Mouse (Mus musculus): ENCODE measurements around the gene Ncoa4.
"Not testable (repeated sequence)": the region's sequence is repeated elsewhere in the genome, so short reads cannot be mapped to it uniquely, and the experiment has no call there.

Ncoa4 gene

DNA sequence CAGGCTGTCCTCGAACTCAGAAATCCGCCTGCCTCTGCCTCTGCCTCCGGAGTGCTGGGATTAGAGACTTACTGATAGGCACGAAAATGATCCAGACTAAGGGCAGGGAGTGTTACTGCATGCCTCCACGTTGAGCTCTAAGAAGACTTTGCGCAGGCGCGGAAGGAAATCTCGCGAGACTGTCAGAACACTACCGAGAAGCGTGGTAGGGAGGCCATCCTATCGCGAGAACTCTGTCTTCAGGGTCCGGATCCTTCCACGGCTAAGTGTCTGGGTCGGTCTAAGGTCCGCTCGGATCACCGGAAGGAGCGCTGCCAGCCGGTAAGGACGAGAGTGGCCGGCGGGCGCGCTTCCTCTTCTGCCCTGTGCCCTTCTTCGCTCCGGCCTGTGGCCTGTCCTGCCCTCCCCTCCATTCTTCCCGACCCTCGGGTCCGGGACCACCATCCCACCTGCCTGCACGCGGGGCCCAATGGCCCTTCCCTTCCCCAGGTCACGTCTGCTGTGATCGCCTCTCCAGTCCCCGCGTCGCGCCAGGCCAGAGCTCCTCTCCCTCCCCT is at the start of gene Ncoa4:
TSS of gene Ncoa4 (plus strand) at position 176 of the 557 bp plus-strand sequence.
- DNase-seq (ENCODE audit: low spot score), result peak; percentile 98

DNA sequence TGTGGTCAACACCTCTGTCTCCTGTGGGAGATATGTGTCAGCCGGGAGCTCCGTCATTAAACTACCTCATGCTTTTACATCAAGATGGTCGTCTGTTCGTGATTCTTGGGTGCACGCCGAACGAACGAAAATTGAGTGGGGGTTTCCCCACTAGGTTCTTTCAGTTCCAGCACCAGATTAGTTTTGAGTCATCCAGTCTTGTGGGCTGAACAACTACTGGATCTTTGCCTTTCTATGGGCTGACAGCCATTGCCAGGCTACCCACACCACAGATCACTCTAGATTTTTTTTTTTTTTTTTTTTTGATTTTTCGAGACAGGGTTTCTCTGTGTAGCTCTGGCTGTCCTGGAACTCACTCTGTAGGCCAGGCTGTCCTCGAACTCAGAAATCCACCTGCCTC is 47.5 kb upstream of the Ncoa4 start:
- not testable (repeated sequence) for DNase-seq (ENCODE audit: low spot score)

DNA sequence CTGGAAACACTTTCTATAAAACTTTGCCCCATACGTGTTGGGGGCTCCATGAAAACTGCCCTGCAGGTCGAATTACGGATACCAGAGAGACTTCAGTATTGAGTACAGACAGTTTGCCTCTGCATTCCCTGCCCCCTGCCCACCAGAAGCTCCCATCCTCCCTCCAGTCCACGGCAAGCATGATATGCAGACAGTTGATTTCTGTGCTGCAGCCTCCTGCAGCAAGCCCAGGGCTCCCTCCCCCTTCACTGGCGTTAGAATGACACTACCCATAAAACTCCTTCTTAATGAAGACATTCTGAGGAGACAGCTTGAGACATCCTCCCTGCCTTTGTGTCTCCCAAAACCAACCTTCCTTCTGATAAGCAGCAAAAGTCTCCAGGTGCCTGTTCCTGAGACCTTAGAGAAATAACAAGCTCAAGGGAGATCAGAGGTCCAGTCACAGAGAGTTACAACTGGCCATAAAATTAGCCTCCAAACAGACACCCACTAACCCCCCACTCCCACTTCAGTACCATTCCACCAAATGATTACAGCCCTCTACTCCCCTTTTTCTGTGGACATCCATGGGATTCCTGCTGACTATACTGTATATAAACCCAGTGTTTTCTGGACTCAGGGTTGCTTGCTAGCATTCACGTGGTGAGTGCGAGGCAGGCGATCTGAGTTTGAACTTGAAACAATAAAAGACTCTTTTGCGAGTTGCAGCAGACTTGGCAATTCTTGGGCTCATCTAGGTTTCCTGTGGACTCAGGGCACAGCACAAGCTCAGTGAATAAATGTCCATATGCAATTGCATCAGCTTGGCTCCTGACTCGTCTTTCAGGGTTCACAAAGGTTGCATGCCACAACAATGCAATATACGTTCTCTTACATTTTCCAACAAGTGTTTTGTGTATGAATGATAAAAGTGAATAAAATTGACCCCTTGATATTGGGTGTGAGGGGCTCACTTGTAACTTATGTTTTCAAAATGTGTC is 38.4 kb upstream of the Ncoa4 start:
- no peak for DNase-seq (ENCODE audit: low spot score)

DNA sequence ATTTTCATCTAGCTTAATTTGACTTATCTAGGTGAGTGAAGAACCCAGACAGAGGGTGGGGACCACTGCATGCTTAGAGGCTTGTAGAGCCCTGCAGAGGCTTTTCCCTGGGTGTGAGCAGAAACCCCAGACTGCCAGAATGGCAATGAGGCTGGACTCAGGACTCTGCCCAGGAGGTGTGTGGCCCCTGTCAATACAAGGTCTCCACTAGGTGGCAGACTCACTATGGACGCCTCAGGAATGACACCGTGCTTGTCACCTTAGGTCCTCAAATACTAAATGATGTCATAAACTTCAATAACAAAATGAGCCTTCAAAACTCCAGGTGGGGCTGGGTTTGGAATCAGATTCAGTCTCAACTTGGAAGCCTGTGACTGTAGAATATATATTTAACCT is 37.7 kb upstream of the Ncoa4 start:
- no peak for DNase-seq (ENCODE audit: low spot score)

DNA sequence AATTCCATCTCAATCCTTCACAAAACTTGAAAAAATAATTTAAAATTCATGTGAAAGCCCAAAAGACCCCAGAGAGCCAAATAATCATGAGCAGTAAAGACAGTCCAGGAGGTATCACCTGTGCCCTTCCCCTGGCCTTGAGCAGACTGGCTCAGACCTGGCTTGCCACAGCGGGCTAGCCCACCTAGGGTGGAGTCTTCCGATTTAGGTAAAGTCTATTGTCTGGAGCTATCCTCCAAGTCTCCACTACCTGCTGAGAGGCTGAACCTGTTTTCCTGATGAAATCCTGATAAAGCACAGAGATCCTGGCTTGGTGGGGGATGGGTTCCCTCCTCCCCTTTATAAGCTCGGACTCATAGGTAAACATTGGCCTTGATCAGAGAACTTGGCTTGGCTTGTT is 35.4 kb upstream of the Ncoa4 start:
- no peak for DNase-seq (ENCODE audit: low spot score)

DNA sequence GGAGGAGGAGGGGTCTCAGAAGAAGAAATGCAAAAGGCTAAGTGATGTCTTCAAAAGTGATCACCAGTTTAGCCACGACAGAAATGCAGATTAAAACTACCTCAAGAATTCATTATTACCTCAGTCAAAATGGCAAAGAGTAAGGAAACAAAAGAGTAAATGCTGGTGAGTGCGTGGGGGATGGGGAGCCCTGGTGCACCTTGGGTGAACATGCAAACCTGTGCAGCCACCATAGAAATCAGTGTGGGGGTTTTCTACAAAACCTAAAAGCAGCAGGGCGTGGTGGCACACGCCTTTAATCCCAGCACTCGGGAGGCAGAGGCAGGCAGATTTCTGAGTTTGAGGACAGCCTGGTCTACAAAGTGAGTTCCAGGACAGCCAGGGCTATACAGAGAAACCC is 34.4 kb upstream of the Ncoa4 start:
- not testable (repeated sequence) for DNase-seq (ENCODE audit: low spot score)

DNA sequence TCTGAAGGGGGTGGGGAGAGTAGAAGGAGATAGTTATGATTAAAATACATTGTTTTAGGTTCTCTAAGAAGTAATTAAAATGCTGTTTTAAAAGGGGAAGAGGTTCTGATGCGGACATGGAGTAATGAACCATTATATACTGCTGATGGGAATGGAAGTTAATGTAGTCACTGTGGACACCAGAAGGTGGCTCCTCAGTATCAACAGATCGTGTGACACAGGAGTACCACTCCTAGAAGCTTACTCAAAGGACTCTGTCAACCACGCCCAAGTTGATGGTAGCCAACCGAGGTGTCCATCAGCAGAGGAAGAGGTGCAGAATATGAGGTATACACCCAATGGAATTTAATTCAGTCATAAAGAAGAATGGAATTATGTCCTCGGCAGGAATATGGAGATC is 31.3 kb upstream of the Ncoa4 start:
- no peak for DNase-seq (ENCODE audit: low spot score)

DNA sequence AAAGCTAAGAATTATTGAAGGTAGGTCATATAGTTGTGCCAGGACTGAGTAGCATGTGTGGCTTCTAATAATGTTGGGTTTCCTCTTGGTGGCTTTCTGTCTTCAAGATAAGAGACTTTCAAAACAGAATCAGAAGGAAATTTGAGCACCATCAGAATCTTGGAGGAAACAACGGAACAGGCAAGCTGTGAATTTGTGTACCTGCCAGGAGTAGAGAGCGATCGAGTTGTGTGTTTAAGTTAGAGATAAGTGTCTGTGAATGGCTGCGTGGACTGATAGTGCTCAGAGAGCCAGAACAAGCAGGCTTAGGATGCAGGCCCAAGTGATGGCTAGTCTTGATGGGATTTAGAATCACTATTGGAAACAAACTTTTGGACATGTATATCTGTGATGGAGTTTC is 27.8 kb upstream of the Ncoa4 start:
- no peak for DNase-seq (ENCODE audit: low spot score)

DNA sequence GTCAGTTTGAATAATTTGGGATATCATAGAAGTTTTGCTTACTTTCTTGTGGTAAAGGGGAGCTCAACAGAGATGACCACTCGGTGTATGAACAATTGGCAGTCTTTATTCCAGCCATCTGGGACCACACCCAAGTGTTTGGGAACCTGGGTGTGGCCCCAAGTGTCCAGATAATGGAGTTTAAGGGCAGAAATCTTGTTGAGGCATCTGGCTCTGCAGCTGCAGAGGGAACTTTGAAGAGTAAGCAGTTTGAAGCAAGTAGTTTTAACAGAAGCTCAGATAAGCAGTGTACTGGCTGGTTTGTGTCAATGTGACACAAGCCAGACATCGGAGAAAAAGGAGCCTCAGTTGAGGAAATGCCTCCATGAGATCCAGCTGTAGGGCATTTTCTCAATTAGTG is 25.4 kb upstream of the Ncoa4 start:
- no peak for DNase-seq (ENCODE audit: low spot score)

DNA sequence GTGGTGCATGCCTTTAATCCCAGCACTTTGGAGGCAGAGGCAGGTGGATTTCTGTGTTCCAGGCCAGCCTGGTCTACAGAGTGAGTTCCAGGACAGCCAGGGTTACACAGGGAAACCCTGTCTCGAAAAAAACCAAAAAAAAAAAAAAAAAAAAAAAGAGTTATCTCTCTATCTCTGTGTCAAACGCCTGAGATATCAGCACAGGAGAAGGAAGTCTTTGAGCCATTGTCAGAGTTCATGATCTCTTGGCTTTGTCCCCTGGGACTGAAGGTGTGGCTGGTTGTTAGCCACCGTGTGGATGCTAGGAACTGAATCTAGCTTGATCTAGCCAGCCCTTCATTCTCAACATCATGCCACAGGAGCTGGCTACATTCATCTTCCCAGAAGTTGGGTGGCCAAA is 23.2 kb upstream of the Ncoa4 start:
- DNase-seq (ENCODE audit: low spot score), result not testable (repeated sequence)

DNA sequence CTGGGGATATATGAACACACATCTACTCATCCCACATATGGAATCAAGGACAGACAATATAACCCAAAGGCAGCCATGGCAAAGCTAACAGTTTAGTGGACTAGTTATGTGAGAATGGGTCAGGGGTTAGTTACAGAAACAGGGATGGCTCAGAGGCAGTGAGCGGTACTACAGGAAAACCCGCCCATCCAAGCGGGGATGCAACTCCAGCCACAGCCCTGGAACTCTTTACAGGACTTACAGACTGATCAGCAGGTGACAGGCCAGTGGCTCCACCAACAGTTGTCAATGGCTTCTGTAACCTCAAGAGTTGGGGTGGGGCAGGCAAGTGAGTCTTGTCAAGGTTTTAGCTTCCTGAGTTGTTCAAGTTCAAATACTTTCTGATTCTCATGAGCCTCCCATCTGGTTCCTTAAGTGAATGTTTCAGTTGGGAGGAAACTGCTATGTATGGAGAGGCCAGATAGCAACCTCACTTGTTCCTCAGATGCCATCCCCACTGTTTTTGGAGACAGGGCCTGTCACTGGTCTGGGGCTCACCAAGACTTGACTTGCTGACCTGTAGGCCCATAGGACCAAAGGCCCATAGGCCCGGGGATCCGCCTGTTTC is 19.2 kb upstream of the Ncoa4 start:
- no peak for DNase-seq (ENCODE audit: low spot score)

DNA sequence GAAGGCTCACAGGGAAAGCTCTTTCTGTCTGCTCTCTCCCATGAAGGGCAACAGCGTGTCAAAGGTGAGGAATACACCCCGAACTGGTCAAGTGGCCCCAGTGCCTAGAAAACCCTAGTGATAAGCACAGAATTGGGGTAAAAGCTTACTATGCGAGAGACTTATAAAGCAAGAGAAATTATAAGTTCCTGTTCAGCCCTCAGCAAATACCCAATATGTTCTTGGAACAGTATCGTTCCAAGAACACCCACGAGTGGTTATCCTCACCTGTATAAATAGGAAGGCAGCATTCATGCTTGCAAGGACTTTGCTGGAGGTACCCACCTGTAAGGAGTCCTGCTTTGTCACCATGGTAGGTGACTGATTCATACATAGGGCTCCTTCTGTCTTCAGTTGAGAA is 17.9 kb upstream of the Ncoa4 start, which contains the start of gene Msmb:
TSS of gene Msmb (plus strand) at position 301 of the 400 bp plus-strand sequence.
- DNase-seq (ENCODE audit: low spot score), result no peak

DNA sequence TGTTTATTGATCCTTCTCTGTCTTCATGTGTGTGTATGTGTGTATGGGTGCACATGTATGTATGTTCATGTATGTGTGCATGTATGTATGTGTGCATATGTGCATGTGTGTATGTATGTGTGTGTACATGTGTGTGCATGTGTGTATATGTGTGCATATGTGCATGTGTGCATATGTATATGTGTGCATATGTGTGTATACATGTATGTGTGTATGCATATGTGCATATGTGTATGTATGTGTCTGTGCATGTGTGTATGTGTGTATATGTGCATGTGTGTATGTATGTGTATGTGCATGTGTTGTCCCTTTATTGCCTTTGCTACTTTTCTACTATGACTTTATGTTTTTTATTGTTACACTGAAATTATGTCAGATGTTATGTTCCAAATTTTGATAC is 14.9 kb upstream of the Ncoa4 start:
- DNase-seq (ENCODE audit: low spot score), result no peak

DNA sequence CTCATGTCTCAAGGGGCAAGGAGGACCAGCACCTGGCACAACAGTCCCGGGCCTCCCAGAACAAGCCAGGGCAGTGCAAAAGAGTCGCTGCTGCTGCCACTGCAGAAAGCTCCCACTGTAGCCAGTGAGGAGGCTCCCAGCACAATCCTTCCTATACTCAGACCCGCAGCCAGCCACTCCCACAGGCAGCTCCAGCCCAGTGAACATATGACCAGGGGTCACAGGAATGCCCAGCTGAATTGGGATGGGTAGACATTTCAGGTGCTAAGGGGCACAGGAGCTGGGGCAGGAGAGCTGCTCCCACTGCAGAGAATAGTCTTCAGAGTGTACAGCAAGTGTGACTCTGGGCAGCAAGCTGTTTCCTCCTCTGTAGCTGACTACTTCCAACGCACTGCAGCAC is 14.3 kb upstream of the Ncoa4 start:
- no peak for DNase-seq (ENCODE audit: low spot score)

DNA sequence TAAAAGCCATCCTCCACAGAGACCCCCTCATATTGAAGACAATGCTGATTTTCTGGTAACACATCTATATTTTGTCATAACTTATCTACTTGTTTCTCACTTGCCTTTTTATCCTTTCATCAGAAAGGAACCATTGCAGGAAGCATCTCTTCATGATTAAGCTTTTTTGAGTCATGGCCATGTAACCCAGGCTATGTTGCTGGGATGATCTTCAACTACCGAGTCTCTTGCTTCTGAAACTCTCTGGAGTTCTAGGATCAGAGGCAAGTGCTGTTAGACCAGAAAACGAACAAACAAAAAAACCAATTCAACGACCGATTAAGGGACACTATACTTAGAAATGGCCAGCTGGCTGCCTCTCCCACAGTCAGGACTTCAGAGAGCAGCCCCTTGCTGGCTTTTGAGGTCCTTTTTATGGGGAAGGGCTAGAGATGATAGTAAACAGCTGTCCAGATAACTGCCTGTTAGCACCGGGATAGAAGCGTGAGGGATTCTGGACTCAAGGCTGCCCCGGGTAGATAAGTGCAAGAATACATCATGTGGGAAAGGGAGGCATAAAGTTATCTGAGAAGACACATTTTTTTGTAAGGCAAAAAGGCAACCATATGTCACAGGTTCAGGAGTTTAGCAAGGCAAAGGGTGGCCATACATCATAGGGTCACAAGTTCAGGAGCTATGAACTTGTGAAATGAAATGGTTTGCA is 13.7 kb upstream of the Ncoa4 start:
- DNase-seq (ENCODE audit: low spot score), result no peak

DNA sequence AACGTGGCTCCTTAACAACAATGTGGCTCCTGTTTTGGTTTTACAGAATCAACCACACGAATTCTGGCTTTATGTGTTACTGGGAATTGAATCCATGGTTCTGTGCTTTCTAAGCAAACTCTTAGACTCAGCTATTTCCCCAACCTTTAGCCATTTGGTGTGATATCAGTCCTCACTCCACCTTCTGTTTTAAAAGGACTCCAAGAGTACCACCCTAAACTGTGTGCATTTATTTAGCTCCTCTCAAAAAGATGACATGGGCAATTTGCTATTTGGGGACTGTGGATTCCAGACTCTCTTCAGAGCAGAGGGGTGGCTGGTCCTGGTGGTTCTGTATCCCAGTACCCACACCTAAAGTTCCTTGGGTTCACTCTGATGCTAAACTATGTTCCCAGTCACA is 13.1 kb upstream of the Ncoa4 start:
- no peak for DNase-seq (ENCODE audit: low spot score)

DNA sequence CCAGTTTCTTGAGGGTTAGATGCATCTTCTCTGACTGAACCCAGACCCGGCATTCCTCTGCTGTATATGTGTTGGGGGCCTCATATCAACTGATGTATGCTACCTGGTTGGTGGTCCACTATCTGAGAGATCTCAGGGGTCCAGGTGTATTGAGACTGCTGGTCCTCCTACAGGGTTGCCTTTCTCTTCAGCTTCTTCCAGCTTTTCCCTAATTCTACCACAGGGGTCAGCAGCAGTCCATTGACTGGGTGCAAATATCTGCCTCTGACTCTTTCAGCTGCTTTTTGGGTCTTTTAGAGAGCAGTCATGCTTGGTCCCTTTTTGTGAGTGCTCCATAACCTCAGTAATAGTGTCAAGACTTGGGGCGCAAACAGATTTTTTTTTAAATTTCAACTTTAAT is 8.8 kb upstream of the Ncoa4 start:
- no peak for DNase-seq (ENCODE audit: low spot score)

DNA sequence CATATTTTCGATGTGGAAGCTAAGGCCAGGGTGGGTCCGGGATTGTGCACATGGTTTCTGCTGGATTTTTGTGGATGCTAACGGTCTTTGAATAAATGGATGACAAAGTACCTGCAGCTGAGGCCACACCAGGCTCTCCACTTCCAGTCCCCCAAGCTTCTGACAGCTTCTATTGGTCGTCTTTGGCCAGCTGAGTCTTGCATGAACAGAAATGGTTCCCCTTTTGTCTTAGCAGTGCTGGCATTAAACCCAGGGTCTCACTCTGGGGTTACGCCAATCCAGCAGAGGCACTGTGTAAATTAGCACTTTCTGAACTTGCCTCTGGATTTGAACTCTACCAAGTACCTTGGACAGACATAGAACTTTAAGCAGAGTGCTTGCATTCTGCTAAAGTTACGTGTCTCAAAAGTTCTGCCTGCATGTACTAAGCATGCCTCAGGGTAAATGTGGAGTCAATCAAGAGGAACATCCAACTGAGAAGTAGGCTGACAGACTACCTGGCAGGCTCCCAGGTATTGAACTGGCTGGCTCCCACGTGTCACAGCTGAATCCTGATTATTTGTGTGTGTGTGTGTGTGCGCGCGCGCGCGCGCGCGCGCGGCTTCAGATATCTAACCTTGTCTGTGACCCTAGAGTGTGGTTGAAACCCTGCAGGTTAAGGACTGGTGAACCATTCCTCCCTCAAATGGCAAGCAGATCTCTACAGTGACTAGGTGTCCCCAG is 7.3 kb upstream of the Ncoa4 start:
- no peak for DNase-seq (ENCODE audit: low spot score)

DNA sequence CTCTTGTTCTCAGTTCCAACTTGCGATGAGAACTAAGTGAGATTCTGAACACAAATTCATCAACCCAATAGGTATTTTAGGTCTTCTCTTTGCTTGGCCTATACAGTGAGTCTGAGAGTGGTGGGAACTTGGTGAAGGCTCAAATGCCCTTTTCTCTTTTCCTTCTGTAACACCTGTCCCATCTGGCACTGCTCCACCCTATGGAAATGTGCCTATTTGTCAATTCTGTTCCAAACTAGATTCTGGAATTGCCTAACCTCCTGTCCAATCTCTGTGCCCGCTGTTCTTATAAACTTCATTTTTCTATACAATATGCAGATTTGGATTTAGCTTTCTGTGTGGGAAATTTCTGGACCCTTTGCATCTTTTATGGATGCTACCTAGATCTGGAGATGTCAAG is 6.5 kb upstream of the Ncoa4 start:
- DNase-seq (ENCODE audit: low spot score), result no peak

DNA sequence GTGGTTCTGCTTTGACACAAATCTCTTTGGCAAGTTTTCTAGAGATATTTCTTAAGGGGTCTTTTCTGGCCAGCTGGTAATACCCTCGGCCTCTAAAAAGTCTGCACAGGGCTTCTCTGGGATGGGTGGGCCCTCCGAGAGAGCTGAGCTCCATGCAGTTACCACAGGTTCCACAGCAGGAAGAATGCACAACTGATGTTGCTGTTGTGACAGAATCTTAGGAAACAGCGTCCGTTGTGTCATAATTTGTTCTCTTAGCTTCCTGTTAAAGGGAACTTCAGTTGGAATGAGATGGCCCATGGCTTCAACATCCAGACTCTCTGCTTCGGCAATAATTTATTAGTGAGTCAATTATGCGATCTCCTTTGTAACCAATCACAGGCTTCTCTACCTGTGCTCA is 4.9 kb upstream of the Ncoa4 start:
- DNase-seq (ENCODE audit: low spot score), result no peak

DNA sequence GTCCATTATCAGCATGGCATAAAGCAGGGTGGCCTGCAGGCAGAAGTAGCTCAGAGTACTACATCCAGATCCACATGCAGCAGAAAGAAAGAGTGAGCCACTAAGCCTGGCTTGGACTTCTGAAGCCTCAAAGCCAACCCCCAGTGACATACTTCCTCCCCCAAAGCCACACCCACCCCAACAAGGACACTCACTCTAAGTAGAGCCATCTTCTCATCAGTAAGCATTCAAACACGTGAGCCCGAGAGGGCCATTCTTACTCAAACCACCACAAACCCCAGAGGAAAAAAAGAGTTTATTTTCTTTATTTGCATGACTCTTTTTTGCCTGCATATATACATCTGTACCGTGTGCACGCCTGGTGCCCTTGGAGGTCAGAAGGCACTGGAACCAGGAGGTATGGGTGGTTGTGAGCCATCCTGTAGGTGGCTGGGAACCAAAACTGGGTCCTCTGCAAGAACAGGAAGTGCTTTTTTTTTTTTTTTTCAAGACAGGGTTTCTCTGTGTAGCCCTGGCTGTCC is 455 bp upstream of the Ncoa4 start:
- DNase-seq (ENCODE audit: low spot score), result peak; percentile 17

DNA sequence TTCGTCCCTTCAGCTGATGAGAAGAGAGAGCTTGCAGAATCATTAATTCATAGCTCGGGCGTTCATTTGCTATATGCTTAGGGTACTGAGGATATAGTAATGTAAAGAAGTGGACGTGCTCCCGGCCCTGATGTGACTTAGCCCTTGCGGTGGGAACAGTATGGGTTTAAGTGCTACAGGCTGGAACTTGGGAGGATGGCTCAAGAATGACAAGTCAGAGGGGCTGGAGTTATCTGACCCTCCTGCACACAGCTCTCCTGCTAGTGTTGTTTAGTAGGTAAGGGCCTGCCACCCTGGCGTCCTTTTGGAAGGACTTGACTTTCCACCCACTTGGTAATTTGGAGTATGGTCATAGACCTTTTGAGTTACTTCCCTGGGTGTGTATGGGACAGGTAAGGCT is 898 bp downstream of the Ncoa4 start:
- DNase-seq (ENCODE audit: low spot score), result no peak

All from left cerebral cortex, adult 11 months (tissue).